Mouse (Mus musculus) heart, embryonic 15.5 days (tissue): ENCODE data around the gene Zfp280b. TPM values are rescaled to one million over a fixed set of nuclear protein-coding genes. Genes with fewer than 3 reads are reported as not detected.
A peak's percentile ranks its signal among the peaks of the same experiment; 100 is the strongest.
"Not testable (repeated sequence)": the region's sequence is repeated elsewhere in the genome, so short reads cannot be mapped to it uniquely, and the experiment has no call there.

ENCODE experiments used
- ATAC-seq: fragments of 200-750 bp; cut with Nextera tagmentation; replicated peaks from 2 replicates; pipeline ENCODE4 v1.8.0; 2017; ENCODE audit warnings: low read depth, moderate TSS enrichment; ENCODE audit not compliant: insufficient number of reproducible peaks, insufficient read depth, low FRiP score
- H3K27ac ChIP-seq: fragments of 300-500 bp; sonication (generic); 2 replicates; pipeline ENCODE4 v1.5.1; 2015; ENCODE audit warnings: mild to moderate bottlenecking, inconsistent platforms
- H3K27me3 ChIP-seq: fragments of 300-500 bp; sonication (generic); 2 replicates; pipeline ENCODE4 v1.6.1; 2015; ENCODE audit warnings: inconsistent platforms
- H3K36me3 ChIP-seq: fragments of 300-500 bp; sonication (generic); 2 replicates; pipeline ENCODE4 v1.6.1; 2015; ENCODE audit warnings: mild to moderate bottlenecking, inconsistent platforms
- H3K4me1 ChIP-seq: fragments of 300-500 bp; sonication (generic); replicated peaks from 2 replicates; pipeline ENCODE4 v1.6.1; 2015; ENCODE audit warnings: inconsistent platforms
- H3K4me2 ChIP-seq: fragments of 300-500 bp; sonication (generic); 2 replicates; pipeline ENCODE4 v1.6.1; 2015; ENCODE audit warnings: inconsistent platforms, mild to moderate bottlenecking, moderate library complexity
- H3K4me3 ChIP-seq: fragments of 300-500 bp; sonication (generic); 2 replicates; pipeline ENCODE4 v1.5.1; 2015; ENCODE audit warnings: mild to moderate bottlenecking, inconsistent platforms
- H3K9ac ChIP-seq: fragments of 300-500 bp; sonication (generic); 2 replicates; pipeline ENCODE4 v1.6.1; 2015; ENCODE audit warnings: mild to moderate bottlenecking, inconsistent platforms
- H3K9me3 ChIP-seq: fragments of 300-500 bp; sonication (generic); replicated peaks from 2 replicates; pipeline ENCODE4 v1.6.1; 2016; ENCODE audit warnings: inconsistent platforms
- WGBS: fragments of 180-500 bp; shearing (Covaris S2); methylation state at CpG from one replicate; pipeline ENCODE4 v1.1.7; 2015; ENCODE audit warnings: mixed read lengths; 5-methylcytosine and 5-hydroxymethylcytosine counted together
- polyA plus RNA-seq: library from polyadenylated mRNA; unstranded; fragments of >200 nt; fragmentation: Nextera tagmentation; extraction: Ambion mirVana; gene quantifications from 2 replicates; pipeline ENCODE4 v1.2.1, GENCODE M21; 2015

Zfp280b gene
- polyA plus RNA-seq = 10.1 and 14.0 TPM in 2 replicates

- Histone ChIP-seq H3K4me3 (peak within 1 kb of the TSS; percentile 98), H3K36me3 (no peaks in the 10 kb centered on the region), H3K27ac (peak within 1 kb of the TSS; percentile 83), H3K4me2 (peak within 1 kb of the TSS; percentile 81), H3K9ac (peak within 1 kb of the TSS; percentile 87), H3K9me3 (no peaks in the 10 kb centered on the region), H3K27me3 (no peaks in the 10 kb centered on the region), H3K4me1 (peaks cover 12% of the 10 kb centered on the region)
- ATAC-seq = peak; percentile 97
- WGBS = under 1% methylated on average over 58 of the region's 58 CpGs
Observed at GRCm38 (mm10) chr10:76032402-76033118, at the start of gene Zfp280b. Gene Zfp280b (plus strand): TSS chr10:76032650.

- Histone ChIP-seq H3K9ac (no peak overlapping the region), H3K4me1 (no peaks in the 10 kb centered on the region), H3K27me3 (no peaks in the 10 kb centered on the region), H3K4me2 (no peak overlapping the region), H3K27ac (no peak overlapping the region), H3K9me3 (no peaks in the 10 kb centered on the region), H3K36me3 (no peaks in the 10 kb centered on the region), H3K4me3 (no peak overlapping the region)
- ATAC-seq = no peak
- WGBS = 73% methylated on average over 4 of the region's 4 CpGs
Observed at GRCm38 (mm10) chr10:75990430-75991042, 41.9 kb upstream of the Zfp280b start.

- Histone ChIP-seq H3K4me2 (no peak overlapping the region), H3K9ac (no peak overlapping the region), H3K27me3 (no peaks in the 10 kb centered on the region), H3K27ac (no peak overlapping the region), H3K36me3 (no peaks in the 10 kb centered on the region), H3K4me1 (no peaks in the 10 kb centered on the region), H3K4me3 (no peak overlapping the region), H3K9me3 (no peaks in the 10 kb centered on the region)
- 85% methylated on average over 15 of the region's 15 CpGs for WGBS
- no peak for ATAC-seq
Observed at GRCm38 (mm10) chr10:75993616-75994240, 38.7 kb upstream of the Zfp280b start.

- not testable (repeated sequence) for H3K4me1 ChIP-seq, H3K4me3 ChIP-seq, H3K27ac ChIP-seq, H3K4me2 ChIP-seq, H3K27me3 ChIP-seq, H3K9ac ChIP-seq, H3K36me3 ChIP-seq, ATAC-seq, H3K9me3 ChIP-seq
- 72% methylated on average over 13 of the region's 13 CpGs for WGBS
Observed at GRCm38 (mm10) chr10:75994531-75995210, 37.8 kb upstream of the Zfp280b start.

- 72% methylated on average over 11 of the region's 11 CpGs for WGBS
Observed at GRCm38 (mm10) chr10:75995463-75995862, 37.0 kb upstream of the Zfp280b start.

GRCm38 (mm10) chr10:75996315-75996714 is 36.1 kb upstream of the Zfp280b start:
- no peaks in the 10 kb centered on the region for H3K27me3 ChIP-seq
- ATAC-seq = no peak
- H3K27ac ChIP-seq = no peak overlapping the region
- no peaks in the 10 kb centered on the region for H3K36me3 ChIP-seq
- no peak overlapping the region for H3K4me3 ChIP-seq
- no peak overlapping the region for H3K9ac ChIP-seq
- peaks cover 2% of the 10 kb centered on the region for H3K4me1 ChIP-seq
- H3K9me3 ChIP-seq = no peaks in the 10 kb centered on the region
- WGBS = 45% methylated on average over 3 of the region's 3 CpGs
- no peak overlapping the region for H3K4me2 ChIP-seq

More at GRCm38 (mm10) chr10:75995463-75995862, 37.0 kb upstream of the Zfp280b start:
- H3K9me3 ChIP-seq = no peaks in the 10 kb centered on the region
- no peaks in the 10 kb centered on the region for H3K36me3 ChIP-seq
- no peak overlapping the region for H3K9ac ChIP-seq
- no peaks in the 10 kb centered on the region for H3K27me3 ChIP-seq
- H3K4me1 ChIP-seq = no peaks in the 10 kb centered on the region
- no peak overlapping the region for H3K4me2 ChIP-seq
- ATAC-seq = no peak
- no peak overlapping the region for H3K4me3 ChIP-seq
- no peak overlapping the region for H3K27ac ChIP-seq

- Histone ChIP-seq H3K4me1 (peaks cover 8% of the 10 kb centered on the region), H3K36me3 (no peaks in the 10 kb centered on the region), H3K4me3 (no peak overlapping the region), H3K27me3 (no peaks in the 10 kb centered on the region), H3K9ac (no peak overlapping the region), H3K4me2 (no peak overlapping the region), H3K9me3 (no peaks in the 10 kb centered on the region), H3K27ac (no peak overlapping the region)
- 22% methylated on average over 7 of the region's 7 CpGs for whole genome bisulfite sequencing
- no peak for ATAC-seq
Observed at GRCm38 (mm10) chr10:76001160-76001559, 31.3 kb upstream of the Zfp280b start.

GRCm38 (mm10) chr10:76002101-76002521 is 30.3 kb upstream of the Zfp280b start:
- H3K4me2 ChIP-seq = no peak overlapping the region
- H3K27ac ChIP-seq = no peak overlapping the region
- H3K4me3 ChIP-seq = no peak overlapping the region
- 33% methylated on average over 3 of the region's 3 CpGs for WGBS
- no peak overlapping the region for H3K9ac ChIP-seq
- no peaks in the 10 kb centered on the region for H3K36me3 ChIP-seq
- no peak for ATAC-seq
- peaks cover 8% of the 10 kb centered on the region for H3K4me1 ChIP-seq
- H3K9me3 ChIP-seq = no peaks in the 10 kb centered on the region
- no peaks in the 10 kb centered on the region for H3K27me3 ChIP-seq

- ATAC-seq = no peak
- no peak overlapping the region for H3K9ac ChIP-seq
- no peak overlapping the region for H3K4me2 ChIP-seq
- H3K4me1 ChIP-seq = peaks cover 8% of the 10 kb centered on the region
- 60% methylated on average over 2 of the region's 2 CpGs for WGBS
- no peak overlapping the region for H3K27ac ChIP-seq
- H3K9me3 ChIP-seq = no peaks in the 10 kb centered on the region
- no peak overlapping the region for H3K4me3 ChIP-seq
- no peaks in the 10 kb centered on the region for H3K36me3 ChIP-seq
- no peaks in the 10 kb centered on the region for H3K27me3 ChIP-seq
Observed at GRCm38 (mm10) chr10:76002615-76003014, 29.8 kb upstream of the Zfp280b start.

GRCm38 (mm10) chr10:76003221-76003620 is 29.2 kb upstream of the Zfp280b start:
- no peak for ATAC-seq
- Histone ChIP-seq H3K27me3 (no peaks in the 10 kb centered on the region), H3K9ac (no peak overlapping the region), H3K9me3 (no peaks in the 10 kb centered on the region), H3K4me3 (no peak overlapping the region), H3K4me1 (peaks cover 8% of the 10 kb centered on the region), H3K27ac (no peak overlapping the region), H3K4me2 (no peak overlapping the region), H3K36me3 (no peaks in the 10 kb centered on the region)
- 91% methylated on average over 2 of the region's 2 CpGs for WGBS

- Histone ChIP-seq H3K4me3 (no peak overlapping the region), H3K4me1 (peaks cover 6% of the 10 kb centered on the region), H3K27me3 (no peaks in the 10 kb centered on the region), H3K4me2 (no peak overlapping the region), H3K27ac (no peak overlapping the region), H3K9me3 (no peaks in the 10 kb centered on the region), H3K36me3 (no peaks in the 10 kb centered on the region), H3K9ac (no peak overlapping the region)
- WGBS = 82% methylated on average over 6 of the region's 6 CpGs
- no peak for ATAC-seq
Observed at GRCm38 (mm10) chr10:76006385-76006784, 26.1 kb upstream of the Zfp280b start.
